Mouse (Mus musculus) heart, embryonic 15.5 days (tissue): ENCODE results near the gene Unc93a2. TPM values are rescaled to one million over a fixed set of nuclear protein-coding genes. Genes with fewer than 3 reads are reported as not detected.
"Not testable (repeated sequence)": the region's sequence is repeated elsewhere in the genome, so short reads cannot be mapped to it uniquely, and the experiment has no call there.

Source experiments
- ATAC-seq: fragments of 200-750 bp; cut with Nextera tagmentation; replicated peaks from 2 replicates; pipeline ENCODE4 v1.8.0; 2017; ENCODE audit warnings: low read depth, moderate TSS enrichment; ENCODE audit not compliant: insufficient number of reproducible peaks, insufficient read depth, low FRiP score
- H3K27ac ChIP-seq: fragments of 300-500 bp; sonication (generic); 2 replicates; pipeline ENCODE4 v1.5.1; 2015; ENCODE audit warnings: mild to moderate bottlenecking, inconsistent platforms
- H3K27me3 ChIP-seq: fragments of 300-500 bp; sonication (generic); 2 replicates; pipeline ENCODE4 v1.6.1; 2015; ENCODE audit warnings: inconsistent platforms
- H3K36me3 ChIP-seq: fragments of 300-500 bp; sonication (generic); 2 replicates; pipeline ENCODE4 v1.6.1; 2015; ENCODE audit warnings: mild to moderate bottlenecking, inconsistent platforms
- H3K4me1 ChIP-seq: fragments of 300-500 bp; sonication (generic); replicated peaks from 2 replicates; pipeline ENCODE4 v1.6.1; 2015; ENCODE audit warnings: inconsistent platforms
- H3K4me2 ChIP-seq: fragments of 300-500 bp; sonication (generic); 2 replicates; pipeline ENCODE4 v1.6.1; 2015; ENCODE audit warnings: inconsistent platforms, mild to moderate bottlenecking, moderate library complexity
- H3K4me3 ChIP-seq: fragments of 300-500 bp; sonication (generic); 2 replicates; pipeline ENCODE4 v1.5.1; 2015; ENCODE audit warnings: mild to moderate bottlenecking, inconsistent platforms
- H3K9ac ChIP-seq: fragments of 300-500 bp; sonication (generic); 2 replicates; pipeline ENCODE4 v1.6.1; 2015; ENCODE audit warnings: mild to moderate bottlenecking, inconsistent platforms
- H3K9me3 ChIP-seq: fragments of 300-500 bp; sonication (generic); replicated peaks from 2 replicates; pipeline ENCODE4 v1.6.1; 2016; ENCODE audit warnings: inconsistent platforms
- WGBS: fragments of 180-500 bp; shearing (Covaris S2); methylation state at CpG from one replicate; pipeline ENCODE4 v1.1.7; 2015; ENCODE audit warnings: mixed read lengths; 5-methylcytosine and 5-hydroxymethylcytosine counted together
- polyA plus RNA-seq: library from polyadenylated mRNA; unstranded; fragments of >200 nt; fragmentation: Nextera tagmentation; extraction: Ambion mirVana; gene quantifications from 2 replicates; pipeline ENCODE4 v1.2.1, GENCODE M21; 2015

Gene Unc93a2
- polyA plus RNA-seq, 1 experiment from 2014 or later: not detected

GRCm38 (mm10) chr17:7315693-7316382, 69.4 kb downstream of the Unc93a2 start:
- H3K27me3 ChIP-seq, H3K4me1 ChIP-seq, ATAC-seq, H3K4me3 ChIP-seq, H3K36me3 ChIP-seq, H3K9me3 ChIP-seq, H3K9ac ChIP-seq, H3K27ac ChIP-seq, H3K4me2 ChIP-seq: not testable (repeated sequence)
- 65% methylated on average over 7 of the region's 8 CpGs for WGBS

Other genes starting within 250 kb of the Unc93a2 start
- gene Rps6ka2, start 215.3 kb downstream of the Unc93a2 start, polyA plus RNA-seq: 24.4 and 29.9 TPM in 2 replicates
- gene Tcp10a, start 60.8 kb downstream of the Unc93a2 start, polyA plus RNA-seq: not detected in 2 replicates
- not detected in 2 replicates for gene Ttll2, start 32.8 kb downstream of the Unc93a2 start, polyA plus RNA-seq
- not detected in 2 replicates for gene Gm49630, start 13.5 kb downstream of the Unc93a2 start, polyA plus RNA-seq